Mouse (Mus musculus): ENCODE data around the gene Ass1.

Gene Ass1

GRCm38 (mm10) chr2:31490556-31490955 lies 20.5 kb downstream of the Ass1 start:
- DNase-seq: no peak

DNA sequence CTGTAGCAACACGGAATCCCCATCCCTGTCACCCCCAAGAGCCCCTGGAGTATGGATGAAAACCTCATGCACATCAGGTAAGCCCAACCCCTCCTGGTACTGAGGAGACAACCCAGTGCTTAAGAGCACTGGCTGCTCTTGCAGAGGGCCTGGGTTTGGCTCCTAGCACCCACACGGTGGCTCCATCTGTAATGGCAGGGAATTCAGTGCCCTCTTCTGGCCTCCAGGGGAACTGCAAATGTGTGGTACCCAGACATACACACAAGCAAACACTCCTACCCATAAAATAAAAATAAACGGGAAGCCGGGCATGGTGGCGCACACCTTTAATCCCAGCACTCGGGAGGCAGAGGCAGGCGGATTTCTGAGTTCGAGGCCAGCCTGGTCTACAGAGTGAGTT lies 22.3 kb downstream of the Ass1 start:
- DNase-seq: no peak

DNA sequence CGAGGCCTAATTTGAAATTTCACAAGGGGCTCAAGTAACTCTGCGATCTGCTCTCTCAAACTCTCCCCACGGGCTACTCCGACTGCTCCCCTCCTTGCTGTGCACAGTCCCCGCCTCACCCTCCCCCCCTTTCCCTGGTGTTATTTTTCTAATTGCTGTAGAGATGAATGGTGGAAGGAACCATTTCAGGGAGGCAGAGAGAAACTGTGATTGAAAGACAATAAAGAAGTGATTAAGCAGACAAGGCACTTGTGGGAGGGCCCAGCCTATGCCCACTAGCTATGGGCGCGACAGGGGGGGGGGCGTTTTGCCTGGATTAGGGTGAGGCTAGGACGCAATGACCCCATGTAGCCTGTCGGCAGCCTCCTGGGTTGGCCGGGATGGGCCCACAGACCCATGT lies 23.2 kb downstream of the Ass1 start:
- DNase-seq: no peak

- DNase-seq: no peak
Observed at GRCm38 (mm10) chr2:31494315-31494714, 24.3 kb downstream of the Ass1 start.

GRCm38 (mm10) chr2:31495046-31495476 lies 25.1 kb downstream of the Ass1 start:
- DNase-seq: no peak

DNA sequence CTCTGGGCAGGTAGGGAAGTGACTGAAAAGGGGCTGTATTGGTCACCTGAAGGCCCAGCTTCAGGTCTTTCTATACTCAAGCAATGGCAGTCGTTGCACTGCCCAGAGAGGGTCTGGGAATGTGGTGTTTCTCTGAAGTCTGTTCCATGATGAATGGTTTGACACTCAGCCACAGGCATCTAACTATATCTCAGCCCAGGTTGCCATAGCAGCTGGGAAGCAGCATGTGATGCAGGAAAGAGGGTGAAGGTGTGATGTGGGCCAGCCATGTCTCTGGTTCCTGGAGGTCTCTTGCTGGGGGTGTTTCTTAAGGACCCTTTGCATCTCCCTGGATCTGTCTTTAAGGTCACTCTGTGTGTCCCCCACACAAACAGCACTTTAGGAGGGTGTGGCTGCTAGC lies 26.1 kb downstream of the Ass1 start:
- no peak for DNase-seq

DNA sequence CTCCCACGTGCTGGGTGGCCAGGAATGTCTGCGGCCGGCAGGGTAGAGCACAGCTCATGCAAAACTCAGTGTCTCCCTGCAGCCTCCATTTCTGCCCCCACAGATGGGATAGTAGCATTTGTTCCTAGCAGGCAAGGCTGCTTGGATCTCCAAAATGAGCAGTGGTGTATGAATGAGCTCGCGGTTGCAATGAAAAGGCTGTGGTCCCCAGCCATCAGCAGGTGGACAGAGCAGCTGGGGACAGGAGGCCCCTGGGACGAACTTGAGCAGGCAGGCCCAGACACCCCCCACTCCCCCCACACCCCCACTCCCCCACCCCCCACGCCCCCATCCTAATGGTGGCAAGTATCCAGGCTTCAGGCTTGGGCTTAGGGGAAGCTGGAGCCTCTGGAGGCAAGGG lies 27.1 kb downstream of the Ass1 start:
- no peak for DNase-seq

GRCm38 (mm10) chr2:31497635-31498034 lies 27.6 kb downstream of the Ass1 start:
- no peak for DNase-seq

GRCm38 (mm10) chr2:31499327-31500291 lies 29.6 kb downstream of the Ass1 start:
- no peak for DNase-seq

DNA sequence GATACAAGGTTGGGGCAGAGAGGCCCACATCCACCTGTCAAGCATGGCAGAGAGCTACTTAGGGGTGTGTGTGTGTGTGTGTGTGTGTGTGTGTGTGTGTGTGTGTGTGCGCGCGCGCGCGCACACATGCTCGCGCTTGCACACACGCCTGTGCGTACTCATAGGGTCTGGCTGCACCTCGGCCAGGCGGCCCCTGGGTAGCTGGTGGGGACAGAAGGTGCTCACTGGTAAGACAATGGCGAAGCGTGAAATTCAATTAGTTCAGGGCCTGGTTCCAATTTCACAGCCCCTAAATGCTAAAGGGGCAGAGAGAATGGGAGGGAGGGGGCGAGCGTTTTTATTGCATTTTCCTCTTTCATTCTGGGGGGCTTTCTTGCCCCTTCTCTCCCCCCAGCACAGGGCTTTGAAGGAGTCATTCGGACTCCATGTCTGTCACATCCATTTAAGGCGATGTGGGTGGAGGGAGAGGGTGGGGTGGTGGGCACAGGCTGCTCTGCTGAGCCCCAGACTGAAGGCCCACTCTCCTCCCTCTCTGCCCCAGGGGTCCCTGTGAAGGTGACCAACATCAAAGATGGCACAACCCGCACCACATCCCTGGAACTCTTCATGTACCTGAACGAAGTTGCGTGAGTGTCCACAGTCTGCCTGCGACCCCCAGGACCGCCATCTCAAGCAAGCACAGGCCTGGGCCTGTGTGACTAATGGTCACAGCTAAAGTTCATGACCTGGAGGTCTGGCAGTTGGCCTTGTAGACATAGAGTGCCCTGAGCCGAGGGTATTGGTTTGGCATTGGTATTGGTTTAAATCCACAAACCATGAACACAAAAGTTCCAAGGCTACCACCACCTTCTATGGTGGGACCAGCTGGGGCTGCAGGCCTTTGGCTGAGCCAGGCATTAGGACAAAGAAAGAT lies 30.5 kb downstream of the Ass1 start:
- no peak for DNase-seq

DNA sequence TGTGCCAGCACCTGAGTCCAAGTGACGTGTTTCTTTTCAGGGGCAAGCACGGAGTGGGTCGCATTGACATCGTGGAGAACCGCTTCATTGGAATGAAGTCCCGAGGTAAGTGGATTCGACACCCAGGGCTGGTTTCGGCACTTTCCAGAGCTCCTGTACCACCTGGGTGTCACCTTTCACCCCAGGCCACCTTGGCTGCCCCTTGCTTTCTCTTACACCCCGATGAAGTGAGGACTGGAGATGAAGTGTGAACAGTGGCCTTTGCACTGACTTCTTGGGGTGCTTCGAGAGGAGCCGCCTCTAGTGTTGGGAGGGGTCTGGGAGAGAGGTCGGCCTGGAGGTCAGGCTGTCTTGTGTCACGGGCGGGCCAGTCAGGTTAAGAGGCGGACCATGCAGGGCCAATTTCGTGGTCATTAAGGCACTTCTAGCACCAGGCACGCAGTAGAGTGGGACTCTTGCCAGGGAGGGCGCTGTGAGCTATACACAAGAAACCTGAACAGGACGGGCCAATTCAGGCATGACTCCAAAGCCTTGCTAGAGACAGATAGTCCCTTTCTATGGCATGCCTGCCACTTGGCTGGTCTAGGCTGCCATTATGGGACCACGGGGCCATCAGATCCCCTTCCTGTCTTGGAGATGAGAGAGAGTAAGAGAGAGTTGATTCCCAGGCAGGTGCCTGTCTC lies 31.6 kb downstream of the Ass1 start:
- DNase-seq: peak; percentile 53

DNA sequence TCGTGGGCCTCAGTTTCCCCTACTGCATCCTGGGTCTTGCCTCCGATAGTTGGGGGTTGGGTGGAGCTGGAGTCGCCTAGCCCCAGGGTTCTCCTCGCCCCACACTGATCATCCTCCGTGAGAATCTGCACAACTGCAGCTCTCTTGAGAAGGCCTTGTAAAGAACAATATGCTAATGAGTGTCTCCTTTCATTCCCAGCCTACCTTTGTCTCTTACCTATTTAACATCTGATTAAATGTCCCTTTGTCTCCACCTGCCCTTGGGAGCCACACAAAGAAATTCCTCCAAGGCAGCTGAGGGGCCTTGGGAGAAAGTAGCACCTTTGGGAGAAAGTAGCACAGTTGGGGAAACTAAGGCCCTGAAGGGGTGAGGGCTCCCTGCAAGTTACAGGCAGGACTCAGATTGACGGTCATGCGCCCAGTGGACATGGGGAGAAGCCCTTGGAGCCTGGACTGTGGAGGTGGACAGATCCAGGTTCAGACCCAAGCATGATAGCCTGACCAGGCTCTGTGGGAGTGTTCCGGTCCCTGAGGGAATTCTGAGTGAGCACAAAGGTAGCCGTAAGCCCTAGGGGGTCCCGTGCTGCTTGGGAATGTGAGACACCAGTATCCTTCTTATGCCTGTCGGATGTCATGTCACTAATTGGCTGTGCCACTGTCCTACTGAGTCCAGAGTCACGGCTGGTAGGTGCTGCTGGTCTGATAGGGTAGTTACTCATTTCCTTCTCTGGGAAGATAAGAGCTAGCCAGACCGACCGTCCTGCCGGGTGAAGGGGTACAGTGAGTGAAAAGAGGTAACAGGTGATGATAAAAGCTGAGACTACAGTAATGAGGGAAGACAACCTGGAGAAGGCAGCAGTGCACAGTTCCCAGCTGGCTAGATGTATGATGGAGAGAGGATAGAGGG lies 32.9 kb downstream of the Ass1 start:
- no peak for DNase-seq

- no peak for DNase-seq
Observed at GRCm38 (mm10) chr2:31505472-31505871, 35.5 kb downstream of the Ass1 start.

- DNase-seq: no peak
Observed at GRCm38 (mm10) chr2:31508851-31509250, 38.8 kb downstream of the Ass1 start.

- DNase-seq: peak; percentile 41
Observed at GRCm38 (mm10) chr2:31511316-31511715, 41.3 kb downstream of the Ass1 start.

GRCm38 (mm10) chr2:31516557-31516956 lies 46.5 kb downstream of the Ass1 start:
- DNase-seq: no peak

DNA sequence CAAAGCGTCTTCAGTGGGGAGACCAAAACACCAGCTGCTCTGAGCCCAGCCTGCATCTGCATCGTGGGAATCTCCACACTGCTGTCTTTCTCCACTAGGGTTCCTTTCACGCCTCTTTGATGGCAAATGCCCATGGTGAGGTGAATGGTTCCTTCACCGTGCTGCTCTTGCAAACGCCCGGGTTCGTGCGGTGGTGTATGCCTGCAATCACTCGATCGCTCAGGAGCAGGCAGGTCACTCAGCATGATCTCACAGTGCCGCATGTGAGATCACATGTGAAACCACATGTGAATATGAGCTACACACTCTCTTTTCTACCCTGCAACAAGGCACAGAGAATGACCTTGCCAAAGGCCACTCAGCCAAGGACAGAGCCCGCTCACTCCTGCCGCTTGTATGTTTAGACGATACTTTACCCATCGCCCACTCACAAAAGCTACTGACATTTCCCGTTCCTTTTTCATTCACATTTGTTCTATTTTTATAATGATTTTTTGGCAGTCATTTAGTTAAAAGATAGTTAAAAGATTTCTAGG lies 51.9 kb downstream of the Ass1 start:
- no peak for DNase-seq

- no peak for DNase-seq
Observed at GRCm38 (mm10) chr2:31524641-31525040, 54.6 kb downstream of the Ass1 start.

- no peak for DNase-seq
Observed at GRCm38 (mm10) chr2:31525778-31526177, 55.8 kb downstream of the Ass1 start.

DNA sequence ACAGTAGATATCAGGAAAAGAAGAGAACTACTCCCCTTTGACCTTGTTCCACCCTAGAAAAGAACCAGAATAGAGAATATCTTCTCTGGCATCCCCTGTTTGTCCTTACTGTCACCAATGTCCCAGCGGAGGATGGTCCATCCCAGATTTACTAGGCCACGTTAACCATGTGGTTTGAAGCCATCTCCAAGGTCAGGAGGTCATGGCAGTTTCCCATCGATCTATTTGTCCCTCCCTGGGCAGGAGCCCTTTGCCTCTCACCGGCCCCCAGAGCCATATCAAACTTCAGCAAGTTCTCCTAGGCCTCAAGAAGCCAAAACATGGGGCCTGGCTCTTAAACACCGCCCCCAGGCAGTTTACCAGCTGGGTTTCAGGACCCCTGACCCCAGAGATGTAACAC lies 60.2 kb downstream of the Ass1 start:
- no peak for DNase-seq

DNA sequence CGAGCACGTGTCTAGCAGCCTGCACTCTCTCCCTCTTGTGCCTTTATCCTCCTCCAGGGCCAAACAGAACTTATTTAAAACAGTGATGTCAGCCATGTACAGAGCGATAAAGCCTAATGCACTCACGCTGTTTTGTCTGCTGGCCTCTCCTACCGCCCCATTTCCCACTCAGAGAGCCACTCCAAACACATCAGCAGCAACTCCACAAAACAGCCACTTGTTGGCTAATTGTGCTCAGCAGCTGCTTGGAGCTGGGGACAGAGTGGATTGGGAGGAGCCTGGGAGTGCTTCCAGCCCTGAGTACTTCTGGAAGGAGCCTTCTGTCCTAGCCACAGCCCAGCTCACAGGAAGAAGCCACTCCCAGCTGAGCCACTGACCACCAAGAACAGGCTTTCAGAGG lies 67.0 kb downstream of the Ass1 start:
- no peak for DNase-seq

- DNase-seq: no peak
Observed at GRCm38 (mm10) chr2:31538745-31539144, 68.7 kb downstream of the Ass1 start.
